ENCODE assay signal across 16 mouse cellular contexts in the genomic region with DNA sequence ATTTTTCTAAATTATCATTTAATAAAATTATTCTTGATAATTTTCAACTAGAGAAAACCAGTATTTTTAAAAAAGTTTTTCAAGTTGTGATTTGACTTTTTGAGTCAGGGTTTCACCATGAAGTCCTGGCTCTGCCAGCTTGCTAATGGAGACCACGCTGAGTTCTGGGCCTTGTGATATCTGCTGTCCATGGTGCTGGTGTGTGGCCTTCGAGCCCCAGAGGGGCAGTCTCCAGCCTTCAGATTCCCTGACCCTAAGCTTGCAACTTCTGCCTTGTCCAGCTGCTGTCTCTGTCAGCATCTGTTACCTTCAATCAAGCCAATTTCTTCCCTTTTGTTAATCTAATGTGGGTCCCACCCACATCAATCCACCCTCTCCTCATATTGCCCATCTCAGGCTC.
A peak's percentile ranks its signal among the peaks of the same experiment; 100 is the strongest.
DNase-seq lines count a peak whose midpoint lies in the region; ATAC-seq and TF ChIP-seq lines count a peak whose summit lies in the region.
"Had no signal": no experiment of that assay in that cellular context is flagged by ENCODE, and none has a peak within 500 bp of the region (broad histone marks: within the 10 kb centered on the region; RNA-seq: fewer than 3 reads in every experiment).

No protein-coding gene starts in this region.

- H3K4me1 ChIP-seq in kidney, postnatal 0 days (replicated peaks; ENCODE audit: insufficient read depth, low read length): no peaks in the 10 kb centered on the region
- no peaks in the 10 kb centered on the region for H3K4me1 ChIP-seq in kidney, adult 2 months (ENCODE audit: control insufficient read depth, insufficient read depth, low read length)
- H3K4me1 ChIP-seq in embryonic facial prominence, embryonic 11.5 days (ENCODE audit: control insufficient read depth, insufficient read depth, low read length): no peaks in the 10 kb centered on the region
- H3K4me1 ChIP-seq: embryonic facial prominence, embryonic 12.5 days; forebrain, embryonic 12.5 days; midbrain, embryonic 10.5 days had no signal

- TF ChIP-seq POLR2A in kidney, adult 2 months (IDR thresholded peaks at IDR 0.05; ENCODE audit: low read depth, low read length): no peak

- peak; percentile 74 for DNase-seq in kidney, postnatal 0 days (ENCODE audit: low spot score)
- no peak for DNase-seq in kidney, adult 2 months
- peak; percentile 53 for DNase-seq in testis, postnatal 10 days (ENCODE audit: low spot score)
- DNase-seq in testis, postnatal 14 days (ENCODE audit: low spot score): no peak
- peak; percentile 51 for DNase-seq in embryonic facial prominence, embryonic 11.5 days (ENCODE audit: low spot score)
- DNase-seq in left cerebral cortex, postnatal 25 days (ENCODE audit: low spot score in 2 of 2): no peak
- no peak for DNase-seq in urinary bladder, postnatal 14 days (ENCODE audit: low spot score)
- DNase-seq: cerebellum, adult 11 months; gastrocnemius, adult 2 months; liver, postnatal 0 days; thymus, adult 18-20 months had no signal

- no peak for TF ChIP-seq CTCF in kidney, postnatal 0 days (IDR thresholded peaks at IDR 0.05; ENCODE audit: low read depth)
- TF ChIP-seq CTCF in kidney, adult 2 months (conservative IDR thresholded peaks at IDR 0.05; ENCODE audit: insufficient read depth, insufficient read length, low read depth, low read length): no peak

- intact Hi-C loops in left cerebral cortex, postnatal 25 days (cut with DNase I): no loop called here

- no peaks in the 10 kb centered on the region for H3K9me3 ChIP-seq in kidney, postnatal 0 days (replicated peaks; ENCODE audit: low read length)
- H3K9me3 ChIP-seq in embryonic facial prominence, embryonic 11.5 days (replicated peaks; ENCODE audit: control insufficient read depth, low read length): no peaks in the 10 kb centered on the region
- H3K9me3 ChIP-seq: embryonic facial prominence, embryonic 12.5 days; forebrain, embryonic 12.5 days had no signal

- no peaks in the 10 kb centered on the region for H3K27me3 ChIP-seq in kidney, postnatal 0 days (ENCODE audit: insufficient read depth, low read length)
- H3K27me3 ChIP-seq in kidney, adult 2 months (replicated peaks; ENCODE audit: control insufficient read depth, insufficient read depth, low read length): no peaks in the 10 kb centered on the region
- H3K27me3 ChIP-seq in embryonic facial prominence, embryonic 11.5 days (ENCODE audit: control insufficient read depth, insufficient read depth, low read length): no peaks in the 10 kb centered on the region
- H3K27me3 ChIP-seq: CH12.LX; embryonic facial prominence, embryonic 12.5 days; forebrain, embryonic 12.5 days had no signal

- H3K4me2 ChIP-seq in kidney, postnatal 0 days (ENCODE audit: low read length): no peak overlapping the region
- H3K4me2 ChIP-seq in embryonic facial prominence, embryonic 11.5 days (ENCODE audit: low read depth, low read length): no peak overlapping the region
- H3K4me2 ChIP-seq: embryonic facial prominence, embryonic 12.5 days; forebrain, embryonic 12.5 days; hindbrain, embryonic 14.5 days had no signal

- no peak overlapping the region for H3K4me3 ChIP-seq in kidney, postnatal 0 days (replicated peaks; ENCODE audit: low read depth, low read length)
- no peak overlapping the region for H3K4me3 ChIP-seq in kidney, adult 2 months (ENCODE audit: insufficient read depth, low read depth, low read length)
- no peak overlapping the region for H3K4me3 ChIP-seq in embryonic facial prominence, embryonic 11.5 days (ENCODE audit: low read depth, low read length)
- H3K4me3 ChIP-seq: embryonic facial prominence, embryonic 12.5 days; forebrain, embryonic 12.5 days; gastrocnemius, adult 2 months; midbrain, embryonic 10.5 days had no signal

- no peak overlapping the region for H3K9ac ChIP-seq in kidney, postnatal 0 days (ENCODE audit: low read depth, low read length)
- H3K9ac ChIP-seq in embryonic facial prominence, embryonic 11.5 days (replicated peaks; ENCODE audit: low read length): no peak overlapping the region
- H3K9ac ChIP-seq: embryonic facial prominence, embryonic 12.5 days; forebrain, embryonic 12.5 days; hindbrain, embryonic 14.5 days; liver, postnatal 0 days had no signal

- no peak overlapping the region for H3K27ac ChIP-seq in kidney, postnatal 0 days
- H3K27ac ChIP-seq in kidney, adult 2 months (ENCODE audit: insufficient read depth, low read depth, low read length): no peak overlapping the region
- no peak overlapping the region for H3K27ac ChIP-seq in embryonic facial prominence, embryonic 11.5 days (replicated peaks; ENCODE audit: low read depth, low read length)
- H3K27ac ChIP-seq: embryonic facial prominence, embryonic 12.5 days; forebrain, embryonic 12.5 days; gastrocnemius, adult 2 months; hindbrain, embryonic 14.5 days; midbrain, embryonic 10.5 days had no signal

- H3K36me3 ChIP-seq in kidney, postnatal 0 days (ENCODE audit: insufficient read depth, low read length): no peaks in the 10 kb centered on the region
- no peaks in the 10 kb centered on the region for H3K36me3 ChIP-seq in kidney, adult 2 months (ENCODE audit: control insufficient read depth, insufficient read depth, low read length)
- H3K36me3 ChIP-seq in embryonic facial prominence, embryonic 11.5 days (replicated peaks; ENCODE audit: control insufficient read depth, insufficient read depth, low read depth, low read length): no peaks in the 10 kb centered on the region
- H3K36me3 ChIP-seq: embryonic facial prominence, embryonic 12.5 days; forebrain, embryonic 12.5 days; midbrain, embryonic 10.5 days had no signal

- WGBS in kidney, postnatal 0 days: 9% methylated on average over 2 of the region's 2 CpGs
- 3% methylated on average over 2 of the region's 2 CpGs for WGBS in kidney, adult 2 months
- WGBS in embryonic facial prominence, embryonic 11.5 days: 10% methylated on average over 2 of the region's 2 CpGs

- no peak; the same call in 1 of the 2 replicates for ATAC-seq in kidney, postnatal 0 days (replicated peaks; ENCODE audit: low FRiP score, low read depth)
- peak; percentile 52; the same call in 1 of the 2 replicates for ATAC-seq in embryonic facial prominence, embryonic 11.5 days (replicated peaks; ENCODE audit: insufficient number of reproducible peaks, low FRiP score, low TSS enrichment, low read depth)
- ATAC-seq: liver, postnatal 0 days had no signal

Comparison
In these comparisons a context has a peak if more than half of its experiments do, and no peak if none do; other contexts are left out.
1. DNase-seq: peak in kidney, postnatal 0 days (single experiment), testis, postnatal 10 days (single experiment) and embryonic facial prominence, embryonic 11.5 days (single experiment); none in kidney, adult 2 months (single experiment), testis, postnatal 14 days (single experiment), left cerebral cortex, postnatal 25 days (0 of 2) and urinary bladder, postnatal 14 days (single experiment).